Mouse (Mus musculus) gonadal fat pad, adult 2 months (tissue): ENCODE measurements around the gene Slc41a2. TPM values are rescaled to one million over a fixed set of nuclear protein-coding genes. Genes with fewer than 3 reads are reported as not detected.
"Not testable (repeated sequence)": the region's sequence is repeated elsewhere in the genome, so short reads cannot be mapped to it uniquely, and the experiment has no call there.

Experiments
- DNase-seq: peaks from one replicate; pipeline ENCODE4 v3.0.0-alpha.2; 2012; ENCODE audit warnings: low read depth
- polyA plus RNA-seq: library from polyadenylated mRNA; depleted of rRNA; stranded (reverse); fragments of >200 nt; gene quantifications from 2 replicates; pipeline ENCODE4 v1.2.3, GENCODE M21; 2012

The Slc41a2 gene
- polyA plus RNA-seq, 1 experiment: 22.7 TPM

- DNase-seq: peak; percentile 63
Observed at GRCm38 (mm10) chr10:83353680-83354332, 16.1 kb upstream of the Slc41a2 start.

GRCm38 (mm10) chr10:83351779-83352178, 14.1 kb upstream of the Slc41a2 start:
- not testable (repeated sequence) for DNase-seq

GRCm38 (mm10) chr10:83350689-83351088, 13.0 kb upstream of the Slc41a2 start:
- no peak for DNase-seq

- DNase-seq: no peak
Observed at GRCm38 (mm10) chr10:83347494-83347893, 9.8 kb upstream of the Slc41a2 start.

GRCm38 (mm10) chr10:83346359-83346736, 8.7 kb upstream of the Slc41a2 start:
- DNase-seq: no peak

- DNase-seq: no peak
Observed at GRCm38 (mm10) chr10:83345693-83346358, 8.1 kb upstream of the Slc41a2 start.

GRCm38 (mm10) chr10:83343828-83344685, 6.4 kb upstream of the Slc41a2 start:
- no peak for DNase-seq

GRCm38 (mm10) chr10:83343171-83343570, 5.5 kb upstream of the Slc41a2 start:
- no peak for DNase-seq

GRCm38 (mm10) chr10:83341226-83341625, 3.5 kb upstream of the Slc41a2 start:
- no peak for DNase-seq

GRCm38 (mm10) chr10:83337971-83338598, 403 bp upstream of the Slc41a2 start:
- DNase-seq: no peak

GRCm38 (mm10) chr10:83336336-83336735, 1.3 kb downstream of the Slc41a2 start:
- DNase-seq: no peak

GRCm38 (mm10) chr10:83332581-83332980, 5.1 kb downstream of the Slc41a2 start:
- no peak for DNase-seq

- DNase-seq: no peak
Observed at GRCm38 (mm10) chr10:83331811-83332210, 5.9 kb downstream of the Slc41a2 start.

GRCm38 (mm10) chr10:83330336-83330735, 7.3 kb downstream of the Slc41a2 start:
- no peak for DNase-seq

- DNase-seq: no peak
Observed at GRCm38 (mm10) chr10:83328791-83329190, 8.9 kb downstream of the Slc41a2 start.

- DNase-seq: no peak
Observed at GRCm38 (mm10) chr10:83326648-83327285, 10.9 kb downstream of the Slc41a2 start.

GRCm38 (mm10) chr10:83325903-83326302, 11.8 kb downstream of the Slc41a2 start:
- DNase-seq: no peak

- DNase-seq: no peak
Observed at GRCm38 (mm10) chr10:83324871-83325270, 12.8 kb downstream of the Slc41a2 start.

- DNase-seq: no peak
Observed at GRCm38 (mm10) chr10:83322551-83323100, 15.1 kb downstream of the Slc41a2 start.

GRCm38 (mm10) chr10:83321528-83321927, 16.2 kb downstream of the Slc41a2 start:
- peak; percentile 41 for DNase-seq

GRCm38 (mm10) chr10:83320870-83321269, 16.8 kb downstream of the Slc41a2 start:
- DNase-seq: peak; percentile 52
